Mouse (Mus musculus) heart, adult 2 months (tissue): ENCODE data around the gene Timeless. TPM values are rescaled to one million over a fixed set of nuclear protein-coding genes. Genes with fewer than 3 reads are reported as not detected.

Experiments used
- DNase-seq, 2 experiments: peaks; one replicate each; pipeline ENCODE4 v3.0.0; 2021
- H3K27ac ChIP-seq: fragments of 200-600 bp; 2 replicates; pipeline ENCODE4 v1.8.1; 2022
- H3K27me3 ChIP-seq: fragments of 200-500 bp; 2 replicates; pipeline ENCODE4 v1.6.1; 2012; ENCODE audit warnings: mild to moderate bottlenecking, low read length, inconsistent platforms, mixed read lengths; ENCODE audit not compliant: control insufficient read depth, insufficient read depth
- H3K36me3 ChIP-seq: fragments of 200-500 bp; 2 replicates; pipeline ENCODE4 v1.6.1; 2012; ENCODE audit warnings: low read length, inconsistent platforms; ENCODE audit not compliant: control insufficient read depth, insufficient read depth
- H3K4me1 ChIP-seq: fragments of 200-500 bp; 2 replicates; pipeline ENCODE4 v1.6.1; 2011; ENCODE audit warnings: low read length; ENCODE audit not compliant: control insufficient read depth, insufficient read depth
- H3K4me3 ChIP-seq: fragments of 200-600 bp; 2 replicates; pipeline ENCODE4 v1.8.1; 2022
- H3K79me2 ChIP-seq: fragments of 200-500 bp; replicated peaks from 2 replicates; pipeline ENCODE4 v1.6.1; 2012; ENCODE audit warnings: mild to moderate bottlenecking, inconsistent platforms, low read length, moderate library complexity, mixed read lengths; ENCODE audit not compliant: control insufficient read depth, insufficient read depth
- H3K9ac ChIP-seq: fragments of 200-500 bp; 2 replicates; pipeline ENCODE4 v1.6.1; 2012; ENCODE audit warnings: low read depth, mild to moderate bottlenecking, control low read depth, inconsistent platforms, low read length, mixed read lengths
- CTCF ChIP-seq: fragments of 200-600 bp; IDR thresholded peaks from 2 replicates; pipeline ENCODE4 v1.8.1; 2022; ENCODE audit warnings: antibody characterized with exemption, mild to moderate bottlenecking, moderate library complexity
- EP300 ChIP-seq: fragments of 200-500 bp; IDR thresholded peaks from 2 replicates; pipeline ENCODE4 v1.6.1; 2011; ENCODE audit warnings: low read depth, low read length, control low read depth; ENCODE audit not compliant: insufficient read depth
- POLR2A ChIP-seq: fragments of 200-500 bp; IDR thresholded peaks from 2 replicates; pipeline ENCODE4 v1.6.1; 2011; ENCODE audit warnings: mild to moderate bottlenecking, low read depth, low read length, control low read depth; ENCODE audit not compliant: insufficient read depth
- WGBS: fragments of 180-500 bp; shearing (Covaris S2); methylation state at CpG from one replicate; pipeline ENCODE4 v1.1.7; 2018; 5-methylcytosine and 5-hydroxymethylcytosine counted together
- intact Hi-C: fragments of 180-260 bp; cut with DNase I; formaldehyde crosslinking; loops from one replicate; pipeline ENCODE4 v1.15.1; 2025
- polyA plus RNA-seq: library from polyadenylated mRNA; depleted of rRNA; stranded (reverse); fragments of >200 nt; gene quantifications from 2 replicates; pipeline ENCODE4 v1.2.3, GENCODE M21; 2012; rRNA removed
- total RNA-seq, 2 experiments: library from RNA; stranded (reverse); gene quantifications; 2 replicates each; pipeline ENCODE4 v1.2.3; 2021

Timeless gene
- total and polyA plus RNA-seq, 3 experiments, result 5.7 to 7.6 (median 6.5) TPM

- no peak for TF ChIP-seq POLR2A
- no peak for TF ChIP-seq EP300
- TF ChIP-seq CTCF, result no peak
- Histone ChIP-seq H3K4me1 (peaks cover 2% of the 10 kb centered on the region), H3K79me2 (no peaks in the 10 kb centered on the region), H3K27ac (no peak overlapping the region), H3K27me3 (no peaks in the 10 kb centered on the region), H3K4me3 (no peak overlapping the region), H3K9ac (no peak overlapping the region), H3K36me3 (0 out of 2 replicates have a peak, but pooled peaks cover 2% of the 10 kb centered on the region)
- WGBS, result 39% methylated on average over 11 of the region's 11 CpGs
- intact Hi-C loops, result no loop called here
- DNase-seq, result peak; percentile 41 to 47
Measured at GRCm38 (mm10) chr10:128297622-128298021, 65.8 kb downstream of the Timeless start.

GRCm38 (mm10) chr10:128298243-128298642 is 66.4 kb downstream of the Timeless start:
- Histone ChIP-seq H3K9ac (no peak overlapping the region), H3K27ac (no peak overlapping the region), H3K79me2 (no peaks in the 10 kb centered on the region), H3K27me3 (no peaks in the 10 kb centered on the region), H3K4me1 (peaks cover 2% of the 10 kb centered on the region), H3K36me3 (0 out of 2 replicates have a peak, but pooled peaks cover 2% of the 10 kb centered on the region), H3K4me3 (no peak overlapping the region)
- 36% methylated on average over 6 of the region's 6 CpGs for WGBS
- intact Hi-C loops, result no loop called here
- no peak for DNase-seq
- TF ChIP-seq POLR2A, result no peak
- no peak for TF ChIP-seq CTCF
- TF ChIP-seq EP300, result no peak

DNA sequence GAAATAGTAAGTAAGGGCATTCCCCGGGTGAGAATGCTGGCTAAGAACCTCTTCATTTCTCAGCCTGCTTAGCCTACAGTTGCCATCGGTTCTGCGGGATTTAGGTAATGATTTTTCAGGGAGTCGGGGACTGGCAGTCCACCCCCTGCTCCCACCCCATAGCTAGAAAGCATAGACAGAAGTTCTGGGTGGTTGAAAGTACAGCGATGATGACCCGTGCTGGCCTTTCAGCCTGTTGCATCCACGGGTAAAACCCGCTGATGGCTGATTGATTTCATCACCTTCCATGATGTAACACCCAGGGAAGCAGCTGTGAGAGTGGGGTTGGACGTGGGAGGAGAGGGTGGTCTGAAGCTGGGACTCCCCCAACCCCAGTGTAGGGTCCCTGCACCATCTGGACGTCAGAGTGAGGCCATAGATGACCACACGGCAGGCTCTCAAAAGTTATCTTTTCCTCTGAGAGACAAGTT is 66.9 kb downstream of the Timeless start, which contains the start of gene Il23a:
Gene Il23a, minus strand, starts transcription at position 51 of the 470 bp plus-strand sequence.
- H3K4me1 ChIP-seq, result peaks cover 3% of the 10 kb centered on the region
- H3K79me2 ChIP-seq, result no peaks in the 10 kb centered on the region
- H3K36me3 ChIP-seq, result 0 out of 2 replicates have a peak, but pooled peaks cover 2% of the 10 kb centered on the region
- no peak for DNase-seq
- no peak within 1 kb of the TSS for H3K27ac ChIP-seq
- H3K4me3 ChIP-seq, result no peak within 1 kb of the TSS
- TF ChIP-seq POLR2A (no peak), EP300 (no peak), CTCF (no peak)
- no peaks in the 10 kb centered on the region for H3K27me3 ChIP-seq
- WGBS, result 73% methylated on average over 11 of the region's 11 CpGs
- intact Hi-C loops, result no loop called here
- H3K9ac ChIP-seq, result no peak within 1 kb of the TSS

DNA sequence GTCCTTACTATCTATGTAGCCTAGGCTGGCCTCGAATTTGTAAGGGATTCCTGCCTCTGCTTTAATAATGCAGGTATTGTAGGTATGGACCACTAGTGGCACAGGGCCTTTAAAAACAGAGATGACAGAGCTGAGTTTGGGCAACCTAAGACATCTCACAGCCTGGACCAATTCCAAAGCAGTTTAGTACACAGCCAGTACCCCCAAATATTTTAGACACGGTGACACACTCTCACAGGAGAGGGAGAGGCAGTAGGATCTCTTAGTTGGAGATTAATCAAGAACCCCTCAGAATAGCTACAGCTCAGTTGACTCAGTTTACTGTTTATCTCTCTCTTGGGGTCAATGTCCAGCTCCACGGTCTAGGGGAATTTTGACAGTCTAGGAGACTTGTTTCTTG is 70.5 kb downstream of the Timeless start:
- peak overlapping the region; percentile 75 for H3K9ac ChIP-seq
- H3K27me3 ChIP-seq, result no peaks in the 10 kb centered on the region
- H3K79me2 ChIP-seq, result no peaks in the 10 kb centered on the region
- H3K4me1 ChIP-seq, result peaks cover 8% of the 10 kb centered on the region
- no peak for DNase-seq
- TF ChIP-seq POLR2A (no peak), CTCF (no peak), EP300 (no peak)
- 21% methylated on average over 3 of the region's 3 CpGs for WGBS
- peak overlapping the region; percentile 88 for H3K4me3 ChIP-seq
- H3K36me3 ChIP-seq, result 0 out of 2 replicates have a peak, but pooled peaks cover 2% of the 10 kb centered on the region
- intact Hi-C loops, result loop anchor here (5.0 kb wide), 1 partner anchor 325 kb away; the partner anchor contains the start of gene Rps26
- peak overlapping the region; percentile 100 for H3K27ac ChIP-seq

Other genes with a start within 250 kb of the Timeless start
- not detected for gene Hsd17b6, start 224.5 kb upstream of the Timeless start, total RNA-seq
- gene Hsd17b6, start 224.5 kb upstream of the Timeless start, polyA plus RNA-seq, result not detected in 2 replicates
- gene Prim1, start 216.9 kb upstream of the Timeless start, total RNA-seq, result 1 to 10 TPM; 1.7 TPM
- gene Prim1, start 216.9 kb upstream of the Timeless start, polyA plus RNA-seq, result 1.2 and 2.0 TPM in 2 replicates
- 100 to 1,000 TPM; 436 to 544 TPM for gene Naca, start 196.5 kb upstream of the Timeless start, total RNA-seq
- 204 and 212 TPM in 2 replicates for gene Naca, start 196.5 kb upstream of the Timeless start, polyA plus RNA-seq
- 10 to 100 TPM; 96.0 to 97.3 TPM for gene Ptges3, start 173.1 kb upstream of the Timeless start, total RNA-seq
- 16.3 and 19.2 TPM in 2 replicates for gene Ptges3, start 173.1 kb upstream of the Timeless start, polyA plus RNA-seq
- gene Atp5b, start 148.8 kb upstream of the Timeless start, total RNA-seq, result 1,000 to 10,000 TPM; 7,689 to 9,158 TPM
- 8,017 and 9,446 TPM in 2 replicates for gene Atp5b, start 148.8 kb upstream of the Timeless start, polyA plus RNA-seq
- 10 to 100 TPM; 18.4 to 22.4 TPM for gene Baz2a, start 140.5 kb upstream of the Timeless start, total RNA-seq
- gene Baz2a, start 140.5 kb upstream of the Timeless start, polyA plus RNA-seq, result 15.5 and 23.7 TPM in 2 replicates
- 10 to 100 TPM; 91.9 to 94.7 TPM for gene Rbms2, start 51.8 kb upstream of the Timeless start, total RNA-seq
- gene Rbms2, start 51.8 kb upstream of the Timeless start, polyA plus RNA-seq, result 98.4 and 108 TPM in 2 replicates
- gene Gls2, start 37.6 kb upstream of the Timeless start, total RNA-seq, result under 1 TPM; 0.75 to 0.78 TPM
- 1.00 and 1.4 TPM in 2 replicates for gene Gls2, start 37.6 kb upstream of the Timeless start, polyA plus RNA-seq
- 10 to 100 TPM; 35.0 to 37.5 TPM for gene Spryd4, start 20.3 kb upstream of the Timeless start, total RNA-seq
- gene Spryd4, start 20.3 kb upstream of the Timeless start, polyA plus RNA-seq, result 32.1 and 48.4 TPM in 2 replicates
- not detected for gene Mip, start 6.2 kb upstream of the Timeless start, total RNA-seq
- gene Mip, start 6.2 kb upstream of the Timeless start, polyA plus RNA-seq, result not detected in 2 replicates
- not detected for gene Apon, start 22.0 kb downstream of the Timeless start, total RNA-seq
- gene Apon, start 22.0 kb downstream of the Timeless start, polyA plus RNA-seq, result 0.18 TPM in 1 of 2 replicates, not detected in the other
- not detected for gene Apof, start 36.6 kb downstream of the Timeless start, total RNA-seq
- gene Apof, start 36.6 kb downstream of the Timeless start, polyA plus RNA-seq, result 0.18 TPM in 1 of 2 replicates, not detected in the other
- gene Stat2, start 38.5 kb downstream of the Timeless start, total RNA-seq, result 10 to 100 TPM in 1 of 2 experiments, 1 to 10 TPM in 1; 7.3 to 12.2 TPM
- gene Stat2, start 38.5 kb downstream of the Timeless start, polyA plus RNA-seq, result 11.0 and 17.5 TPM in 2 replicates
- gene Il23a, start 66.7 kb downstream of the Timeless start, total RNA-seq, result under 1 TPM in 1 of 2 experiments, not detected in 1; 0.16 TPM
- gene Il23a, start 66.7 kb downstream of the Timeless start, polyA plus RNA-seq, result 0.12 TPM in 1 of 2 replicates, not detected in the other
- 1 to 10 TPM; 6.5 to 6.9 TPM for gene Pan2, start 71.3 kb downstream of the Timeless start, total RNA-seq
- gene Pan2, start 71.3 kb downstream of the Timeless start, polyA plus RNA-seq, result 15.2 and 19.8 TPM in 2 replicates
- 10 to 100 TPM; 58.9 to 65.3 TPM for gene Cnpy2, start 90.4 kb downstream of the Timeless start, total RNA-seq
- 27.8 and 48.0 TPM in 2 replicates for gene Cnpy2, start 90.4 kb downstream of the Timeless start, polyA plus RNA-seq
- gene Cs, start 105.7 kb downstream of the Timeless start, total RNA-seq, result 1,000 to 10,000 TPM in 1 of 2 experiments, 100 to 1,000 TPM in 1; 947 to 1,091 TPM
- 1,148 and 1,658 TPM in 2 replicates for gene Cs, start 105.7 kb downstream of the Timeless start, polyA plus RNA-seq
- gene Coq10a, start 136.9 kb downstream of the Timeless start, total RNA-seq, result 100 to 1,000 TPM; 332 to 391 TPM
- gene Coq10a, start 136.9 kb downstream of the Timeless start, polyA plus RNA-seq, result 356 and 500 TPM in 2 replicates
- gene Ankrd52, start 145.1 kb downstream of the Timeless start, total RNA-seq, result 10 to 100 TPM; 41.8 to 47.5 TPM
- gene Ankrd52, start 145.1 kb downstream of the Timeless start, polyA plus RNA-seq, result 29.2 and 34.6 TPM in 2 replicates
- not detected for gene Slc39a5, start 169.2 kb downstream of the Timeless start, total RNA-seq
- not detected in 2 replicates for gene Slc39a5, start 169.2 kb downstream of the Timeless start, polyA plus RNA-seq
- 10 to 100 TPM; 45.2 to 48.2 TPM for gene Nabp2, start 179.4 kb downstream of the Timeless start, total RNA-seq
- 25.0 and 25.1 TPM in 2 replicates for gene Nabp2, start 179.4 kb downstream of the Timeless start, polyA plus RNA-seq
- gene Rnf41, start 179.6 kb downstream of the Timeless start, total RNA-seq, result 10 to 100 TPM; 15.8 to 16.9 TPM
- gene Rnf41, start 179.6 kb downstream of the Timeless start, polyA plus RNA-seq, result 12.5 and 17.8 TPM in 2 replicates
- gene Smarcc2, start 227.2 kb downstream of the Timeless start, total RNA-seq, result 10 to 100 TPM; 75.5 to 77.6 TPM
- gene Smarcc2, start 227.2 kb downstream of the Timeless start, polyA plus RNA-seq, result 49.1 and 61.1 TPM in 2 replicates